Mouse (Mus musculus) layer of hippocampus, adult 9-10 months (tissue): ENCODE results near the gene Txnrd1.

ENCODE experiments used
- DNase-seq: peaks from one replicate; pipeline ENCODE4 v3.0.0; 2022; ENCODE audit warnings: low spot score

The Txnrd1 gene

DNA sequence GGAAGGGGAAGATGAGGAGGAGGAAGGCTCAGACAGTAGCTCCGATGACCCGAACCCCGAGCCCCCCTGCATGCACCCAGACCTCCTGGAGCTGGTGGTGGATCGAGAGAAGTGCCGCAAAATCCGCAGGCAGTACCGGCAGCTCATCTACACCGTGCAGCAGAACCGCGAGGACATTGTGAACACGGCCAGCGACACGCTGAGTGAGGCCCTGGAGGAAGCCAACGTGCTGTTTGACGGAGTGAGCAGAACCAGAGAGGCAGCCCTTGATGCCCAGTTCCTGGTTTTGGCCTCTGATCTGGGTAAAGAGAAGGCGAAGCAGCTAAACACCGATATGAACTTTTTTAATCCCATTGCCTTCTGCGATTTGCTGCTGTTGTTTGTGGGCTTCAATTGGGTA is 33.1 kb downstream of the Txnrd1 start:
- no peak for DNase-seq

DNA sequence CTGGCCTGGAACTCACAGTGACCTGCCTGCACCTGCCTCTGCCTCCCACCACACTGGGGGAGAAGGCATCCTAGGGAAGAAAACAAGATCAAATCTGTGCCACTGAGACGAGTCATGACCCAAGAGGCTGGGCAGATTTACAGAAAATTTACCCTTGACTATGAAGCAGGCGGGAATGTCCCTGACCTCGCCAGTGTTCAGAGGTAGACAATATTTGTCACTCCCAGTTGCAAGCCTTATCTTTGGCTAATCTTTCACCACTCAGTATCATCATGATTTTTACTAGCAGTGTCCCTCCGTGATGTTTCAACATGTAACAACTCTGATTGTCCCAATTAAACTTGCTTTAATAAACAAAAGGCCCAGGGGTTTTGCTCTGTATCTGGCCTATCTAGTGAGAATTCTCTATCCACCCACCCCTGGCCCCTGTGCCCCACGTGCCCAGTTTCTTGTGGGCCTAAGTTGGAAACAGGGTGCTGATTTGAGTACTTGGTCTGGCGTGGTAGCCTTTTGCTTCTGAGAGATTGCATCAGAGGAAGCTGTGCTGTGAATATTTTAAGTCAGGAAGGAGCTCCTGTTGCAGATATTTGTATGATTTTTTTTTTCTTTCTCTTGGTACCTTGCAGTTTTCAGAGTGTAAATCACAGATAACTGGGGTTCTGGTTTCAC is 34.8 kb downstream of the Txnrd1 start:
- DNase-seq: no peak

- no peak for DNase-seq
Measured at GRCm38 (mm10) chr10:82875446-82875845, 41.7 kb downstream of the Txnrd1 start.

DNA sequence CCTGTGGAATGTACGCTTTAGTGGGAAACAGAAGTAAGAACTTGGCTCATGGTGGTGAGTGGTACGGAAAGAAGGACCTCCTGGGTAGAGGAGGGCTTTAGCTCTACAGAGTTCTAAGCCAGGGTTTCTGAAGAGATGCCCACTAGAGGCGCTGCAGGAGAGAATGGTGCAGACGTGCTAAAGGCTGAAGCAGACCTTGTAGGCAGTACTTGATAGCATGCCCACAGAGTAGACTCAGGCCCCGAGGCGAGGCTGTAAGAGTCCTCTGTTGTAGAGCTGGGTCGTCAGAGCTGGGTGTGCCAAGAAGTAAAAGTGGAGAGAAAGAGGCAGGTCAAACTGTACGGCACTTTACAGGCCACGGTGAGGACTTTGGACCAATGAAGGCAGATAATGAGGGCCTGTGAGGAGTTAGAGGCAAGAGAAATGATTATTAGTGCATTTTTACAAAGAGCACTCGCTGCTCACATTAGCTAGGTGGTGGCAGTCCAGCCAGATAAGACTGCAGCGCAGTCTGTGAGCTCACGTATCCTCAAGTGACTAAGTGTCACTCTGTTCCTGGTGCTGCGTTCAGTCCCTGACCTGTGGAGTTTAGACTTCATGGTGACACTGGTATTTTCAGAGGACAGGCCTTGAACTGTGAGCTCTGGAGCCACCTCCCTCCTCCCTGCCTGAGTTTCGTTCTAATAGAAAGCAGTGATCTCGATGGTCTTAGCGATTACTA is 42.5 kb downstream of the Txnrd1 start:
- no peak for DNase-seq

DNA sequence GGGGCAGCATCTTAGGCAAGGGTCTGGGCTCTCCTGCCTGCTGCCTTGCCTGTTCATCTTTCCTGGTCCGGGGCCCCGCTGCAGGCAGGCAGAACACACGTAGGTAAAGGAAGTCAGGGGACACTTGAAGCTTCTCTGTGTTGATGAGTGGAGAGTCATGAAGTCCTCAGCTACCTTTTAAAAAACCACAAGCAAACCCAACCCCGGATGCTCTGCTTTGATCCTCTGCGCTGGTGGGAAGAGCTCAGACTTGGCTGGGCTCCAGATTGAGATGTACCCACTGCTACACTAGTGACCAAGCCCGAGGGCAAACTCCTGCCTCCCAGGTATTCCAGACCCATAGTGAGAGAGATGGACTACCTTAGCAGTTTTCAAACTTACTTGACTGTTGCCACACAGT is 53.6 kb downstream of the Txnrd1 start:
- no peak for DNase-seq

DNA sequence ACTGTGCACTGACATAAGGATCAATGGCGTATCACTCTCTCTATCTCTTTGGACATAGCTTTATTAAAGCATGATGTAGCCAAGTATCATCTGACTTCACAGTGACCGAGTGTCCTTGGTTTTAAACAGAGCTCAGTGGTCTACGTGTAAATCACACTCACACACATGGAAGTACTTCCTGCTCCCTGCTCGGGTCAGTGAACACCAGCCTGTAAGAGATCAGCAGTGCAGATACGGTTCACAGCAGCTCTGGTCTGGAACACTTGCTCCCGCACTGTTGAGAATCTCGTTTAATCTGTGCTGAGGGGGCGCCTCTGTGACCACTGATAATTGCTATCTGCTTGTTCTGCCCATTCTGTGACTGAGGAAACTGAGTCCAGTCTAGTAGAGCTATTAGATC is 54.8 kb downstream of the Txnrd1 start:
- no peak for DNase-seq

GRCm38 (mm10) chr10:82889447-82889973 is 55.8 kb downstream of the Txnrd1 start:
- DNase-seq: no peak

DNA sequence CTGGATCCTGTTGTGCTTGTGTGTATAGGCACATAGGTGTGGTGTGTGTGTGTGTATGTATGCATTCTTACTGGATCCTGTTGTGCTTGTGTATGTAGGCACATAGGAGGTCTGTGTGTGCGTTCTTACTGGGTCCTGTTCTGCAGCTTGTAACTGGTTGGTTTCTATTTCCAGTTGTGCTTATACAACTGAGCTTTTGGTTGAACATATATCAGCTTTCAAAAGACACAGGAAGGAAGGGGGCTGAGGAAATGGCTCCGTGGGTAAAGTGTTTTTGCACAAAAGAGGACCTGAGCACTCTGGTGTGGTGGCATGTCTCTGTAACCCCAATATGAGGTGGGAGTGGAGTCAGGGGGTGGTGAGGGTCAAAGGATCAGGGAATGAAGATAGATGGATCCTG is 57.2 kb downstream of the Txnrd1 start:
- DNase-seq: no peak

DNA sequence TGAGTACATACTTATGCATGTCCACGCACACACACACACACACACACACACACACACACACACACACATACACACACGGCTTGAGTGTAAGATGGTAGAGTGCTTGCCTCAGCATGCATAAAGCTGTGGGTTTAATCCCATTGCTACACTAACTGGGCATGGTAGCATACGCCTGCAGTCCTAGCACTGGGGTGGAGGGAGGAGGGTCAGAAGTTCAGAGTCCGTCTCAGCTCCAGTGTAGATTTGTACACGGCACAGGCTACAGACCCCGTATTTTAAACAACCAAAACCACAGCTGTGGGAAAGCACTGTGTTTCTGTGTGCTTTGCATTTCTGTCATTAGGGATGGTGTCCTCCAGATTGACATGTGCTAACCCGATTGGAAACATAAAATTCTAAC is 57.7 kb downstream of the Txnrd1 start:
- no peak for DNase-seq

- no peak for DNase-seq
Measured at GRCm38 (mm10) chr10:82892442-82893055, 58.8 kb downstream of the Txnrd1 start.

DNA sequence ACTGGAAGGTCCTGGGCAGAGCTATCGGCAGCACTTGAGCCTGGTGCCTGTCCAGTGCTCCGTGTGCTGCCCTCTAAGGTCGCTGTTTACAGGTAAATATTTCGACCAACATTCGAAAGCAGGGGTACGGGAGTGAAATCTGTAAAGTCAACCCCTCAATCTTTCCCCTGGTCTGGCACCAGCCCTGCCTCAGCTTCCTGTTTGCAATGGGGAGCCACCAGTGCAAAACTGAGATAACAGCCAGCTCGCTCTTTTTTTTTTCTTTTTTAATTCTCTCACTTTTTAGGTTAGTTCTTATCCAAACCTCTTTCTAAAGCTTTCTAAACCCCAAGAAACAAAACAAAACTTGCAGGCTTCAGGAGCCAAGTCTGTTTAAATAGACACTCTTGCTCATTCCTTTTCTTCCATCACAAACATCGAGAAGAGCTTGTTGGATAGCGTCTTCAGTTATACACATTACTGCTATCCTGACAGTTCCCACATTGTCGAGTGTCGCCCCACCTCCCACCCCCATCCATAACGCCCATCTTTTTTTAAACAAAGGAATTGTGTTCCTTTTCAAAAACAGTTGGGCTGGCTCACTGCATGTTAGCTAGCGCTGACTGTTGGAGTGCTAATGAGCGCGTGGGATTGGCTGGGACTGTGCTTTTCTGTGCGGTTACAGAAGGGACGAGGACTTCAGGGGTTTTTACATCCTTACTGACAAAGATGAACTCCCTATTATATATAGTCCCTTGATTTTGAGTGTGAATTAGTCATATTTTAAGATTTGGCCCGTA is 60.3 kb downstream of the Txnrd1 start:
- no peak for DNase-seq

DNA sequence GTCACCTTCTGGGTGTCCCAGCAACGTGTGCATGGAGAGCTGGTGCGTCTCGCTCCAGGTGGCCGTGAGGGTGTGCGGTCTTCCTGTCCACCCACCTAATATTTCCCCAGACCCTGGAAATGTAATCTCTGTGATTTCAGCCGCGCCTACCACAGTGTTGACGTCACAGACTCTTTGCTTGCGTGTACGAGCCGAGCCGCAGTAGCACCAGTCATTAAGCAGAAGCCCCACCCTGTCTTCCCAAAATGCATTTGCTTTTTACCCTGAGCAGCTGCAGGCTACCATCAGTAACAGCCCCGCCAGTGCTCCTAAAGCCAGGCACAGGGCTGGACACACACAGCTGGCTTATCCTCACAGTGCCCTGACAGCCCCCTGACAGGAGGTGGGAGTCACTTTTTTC is 64.2 kb downstream of the Txnrd1 start:
- DNase-seq: no peak

- DNase-seq: no peak
Measured at GRCm38 (mm10) chr10:82898893-82899292, 65.1 kb downstream of the Txnrd1 start.

DNA sequence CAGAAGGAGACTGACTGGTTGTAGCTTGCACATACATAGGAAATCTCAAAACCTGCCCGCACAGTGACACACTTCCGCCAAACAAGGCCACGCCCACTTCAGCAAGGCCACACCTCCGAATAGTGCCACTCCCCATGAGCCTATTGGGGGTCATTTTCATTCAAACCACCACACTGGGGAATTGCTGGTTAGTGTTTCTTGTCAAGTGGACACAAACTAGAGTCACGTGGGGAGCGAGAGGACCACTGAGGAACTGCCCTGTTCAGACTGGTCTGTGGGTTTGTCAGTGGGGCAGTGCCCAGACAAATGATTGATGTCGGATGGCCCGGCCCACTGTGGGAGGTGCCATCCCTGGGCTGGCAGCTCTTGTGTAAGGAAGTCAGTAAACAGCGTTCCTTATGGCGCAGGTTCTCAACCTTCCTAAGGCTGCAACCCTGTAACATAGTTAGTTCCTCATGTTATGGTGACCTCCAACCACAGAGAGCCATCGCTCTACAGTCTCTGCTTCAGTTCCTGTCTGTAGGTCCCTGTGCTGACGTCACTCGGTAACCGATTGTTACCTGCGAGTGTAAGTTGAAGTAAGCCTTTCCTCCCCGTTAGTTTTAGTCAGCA is 66.2 kb downstream of the Txnrd1 start:
- no peak for DNase-seq

DNA sequence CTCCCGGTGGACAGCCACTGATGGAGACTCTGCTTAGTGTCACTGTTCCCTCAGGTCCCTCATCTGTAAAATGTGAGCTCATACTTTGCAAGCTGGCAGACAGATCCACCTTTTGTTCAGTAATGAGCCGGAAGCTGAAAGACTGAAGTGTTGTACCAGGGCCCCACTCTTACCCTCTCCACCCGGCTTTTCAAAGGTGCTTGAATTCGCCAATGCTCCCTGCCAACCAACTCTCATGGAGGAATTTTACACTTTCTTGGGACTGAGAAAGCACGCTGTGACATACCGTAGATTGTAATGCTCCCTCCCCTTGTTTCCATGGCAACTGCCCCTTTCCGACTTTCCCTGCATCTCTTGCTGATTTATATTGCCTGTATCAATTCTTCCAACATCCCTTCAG is 66.8 kb downstream of the Txnrd1 start:
- no peak for DNase-seq

GRCm38 (mm10) chr10:82901436-82901835 is 67.7 kb downstream of the Txnrd1 start:
- peak; percentile 80 for DNase-seq

DNA sequence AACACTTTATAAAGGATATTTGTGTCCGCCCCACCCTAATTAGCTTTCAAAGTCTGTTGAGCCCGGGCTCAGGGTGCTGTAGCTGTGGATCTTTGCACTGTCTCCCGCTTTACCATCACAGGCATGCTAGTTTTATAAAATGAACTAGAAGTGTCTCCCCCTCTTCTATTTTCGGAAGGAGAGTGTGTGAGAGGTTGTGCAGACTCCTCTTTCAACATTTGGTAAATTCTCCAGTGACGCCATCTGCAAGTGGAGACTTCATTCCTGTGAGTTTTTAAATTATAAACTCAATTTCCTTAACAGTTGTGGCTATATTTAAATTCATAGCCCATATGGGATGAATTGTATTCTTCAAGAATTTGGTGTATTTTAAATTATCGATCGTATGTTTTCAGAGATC is 74.8 kb downstream of the Txnrd1 start:
- DNase-seq: no peak

DNA sequence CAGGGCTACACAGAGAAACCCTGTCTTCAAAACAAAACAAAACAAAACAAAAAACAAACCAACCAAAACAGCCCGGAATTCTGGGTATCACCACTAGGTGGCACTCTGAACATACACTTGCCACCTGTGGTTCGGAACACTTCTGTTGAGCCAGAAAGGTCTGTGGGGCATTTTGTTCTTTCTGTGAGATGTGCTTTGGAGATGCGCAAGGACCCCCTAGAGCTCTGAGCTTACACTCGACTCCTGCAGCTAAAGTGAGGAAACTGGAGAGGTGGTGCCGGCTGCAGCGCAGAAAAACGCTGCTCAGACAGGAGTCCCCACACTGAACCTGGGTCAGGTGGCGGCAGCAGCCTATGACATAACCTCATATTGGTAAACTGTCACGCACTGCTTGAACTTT is 75.6 kb downstream of the Txnrd1 start:
- DNase-seq: peak; percentile 63

- DNase-seq: no peak
Measured at GRCm38 (mm10) chr10:82910198-82910597, 76.4 kb downstream of the Txnrd1 start.

DNA sequence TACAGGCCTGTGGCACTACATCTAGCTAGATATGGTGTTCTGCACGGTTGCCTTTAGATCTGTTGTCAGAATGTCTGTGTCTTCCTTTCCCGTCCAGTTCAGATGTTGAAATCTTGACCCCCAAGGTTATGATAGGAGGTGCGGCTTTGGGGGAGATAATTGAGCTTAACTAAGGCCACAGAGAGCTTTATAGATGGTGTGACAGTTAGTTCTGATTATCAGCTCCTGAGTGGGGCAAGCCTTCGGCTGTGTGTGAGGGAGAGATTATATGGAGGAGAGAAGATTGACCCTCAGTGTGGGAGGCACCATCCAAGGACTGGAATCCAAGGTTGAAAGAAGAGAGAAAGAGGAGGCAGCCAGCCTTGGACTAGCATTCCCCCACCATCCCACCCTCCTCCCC is 79.5 kb downstream of the Txnrd1 start:
- DNase-seq: no peak

GRCm38 (mm10) chr10:82913772-82914171 is 80.0 kb downstream of the Txnrd1 start:
- DNase-seq: no peak

GRCm38 (mm10) chr10:82918675-82919074 is 84.9 kb downstream of the Txnrd1 start:
- no peak for DNase-seq
